Mouse (Mus musculus) midbrain, embryonic 15.5 days (tissue): Measurements from ENCODE around the gene Fxyd1. TPM values are rescaled to one million over a fixed set of nuclear protein-coding genes. Genes with fewer than 3 reads are reported as not detected.

ENCODE experiments used
- ATAC-seq: fragments of 200-750 bp; cut with Nextera tagmentation; replicated peaks from 2 replicates; pipeline ENCODE4 v1.8.0; 2017; ENCODE audit warnings: moderate TSS enrichment
- H3K27ac ChIP-seq: fragments of 300-500 bp; sonication (generic); 2 replicates; pipeline ENCODE4 v1.5.1; 2015; ENCODE audit warnings: mild to moderate bottlenecking, inconsistent platforms
- H3K27me3 ChIP-seq: fragments of 300-500 bp; sonication (generic); replicated peaks from 2 replicates; pipeline ENCODE4 v1.6.1; 2015; ENCODE audit warnings: inconsistent platforms
- H3K36me3 ChIP-seq: fragments of 300-500 bp; sonication (generic); replicated peaks from 2 replicates; pipeline ENCODE4 v1.6.1; 2015; ENCODE audit warnings: inconsistent platforms
- H3K4me1 ChIP-seq: fragments of 300-500 bp; sonication (generic); 2 replicates; pipeline ENCODE4 v1.6.1; 2015; ENCODE audit warnings: inconsistent platforms
- H3K4me2 ChIP-seq: fragments of 300-500 bp; sonication (generic); 2 replicates; pipeline ENCODE4 v1.6.1; 2015; ENCODE audit warnings: inconsistent platforms, mild to moderate bottlenecking, moderate library complexity
- H3K4me3 ChIP-seq: fragments of 300-500 bp; sonication (generic); 2 replicates; pipeline ENCODE4 v1.5.1; 2015; ENCODE audit warnings: mild to moderate bottlenecking, inconsistent platforms
- H3K9ac ChIP-seq: fragments of 300-500 bp; sonication (generic); 2 replicates; pipeline ENCODE4 v1.6.1; 2015; ENCODE audit warnings: mild to moderate bottlenecking, inconsistent platforms
- H3K9me3 ChIP-seq: fragments of 300-500 bp; sonication (generic); 2 replicates; pipeline ENCODE4 v1.6.1; 2016; ENCODE audit warnings: inconsistent platforms
- WGBS: fragments of 180-500 bp; shearing (Covaris S2); methylation state at CpG from one replicate; pipeline ENCODE4 v1.1.7; 2015; ENCODE audit warnings: mixed read lengths; 5-methylcytosine and 5-hydroxymethylcytosine counted together
- polyA plus RNA-seq: library from polyadenylated mRNA; unstranded; fragments of >200 nt; fragmentation: Nextera tagmentation; extraction: Ambion mirVana; gene quantifications from 2 replicates; pipeline ENCODE4 v1.2.1, GENCODE M21; 2015

The Fxyd1 gene
- polyA plus RNA-seq, 1 experiment from 2014 or later: 13.2 TPM

- 16% methylated on average over 5 of the region's 5 CpGs for WGBS
- H3K27me3 ChIP-seq: peaks cover 46% of the 10 kb centered on the region
- peak; percentile 13 for ATAC-seq
- no peaks in the 10 kb centered on the region for H3K9me3 ChIP-seq
- peak overlapping the region; percentile 74 for H3K27ac ChIP-seq
- peak overlapping the region; percentile 51 for H3K9ac ChIP-seq
- H3K4me2 ChIP-seq: peak overlapping the region; percentile 66
- no peaks in the 10 kb centered on the region for H3K36me3 ChIP-seq
- H3K4me3 ChIP-seq: peak overlapping the region; percentile 48
- peaks cover 41% of the 10 kb centered on the region for H3K4me1 ChIP-seq
Observed at GRCm38 (mm10) chr7:31049135-31049845, 7.7 kb downstream of the Fxyd1 start.

GRCm38 (mm10) chr7:31042431-31042910 is 14.5 kb downstream of the Fxyd1 start, which contains the start of gene Fxyd5:
Gene Fxyd5 (minus strand): TSS chr7:31042481.
- ATAC-seq: no peak
- Histone ChIP-seq H3K27me3 (peaks cover 45% of the 10 kb centered on the region), H3K4me3 (no peak within 1 kb of the TSS; the same call in 1 of the 2 replicates), H3K36me3 (no peaks in the 10 kb centered on the region), H3K4me2 (peak within 1 kb of the TSS; percentile 32; the same call in 1 of the 2 replicates), H3K9ac (no peak within 1 kb of the TSS), H3K9me3 (no peaks in the 10 kb centered on the region), H3K4me1 (peaks cover 3% of the 10 kb centered on the region; the same call in 1 of the 2 replicates), H3K27ac (no peak within 1 kb of the TSS)
- WGBS: 37% methylated on average over 10 of the region's 10 CpGs

GRCm38 (mm10) chr7:31041662-31042315 is 15.2 kb downstream of the Fxyd1 start:
- H3K27me3 ChIP-seq: peaks cover 45% of the 10 kb centered on the region
- H3K9ac ChIP-seq: no peak overlapping the region
- H3K9me3 ChIP-seq: no peaks in the 10 kb centered on the region
- WGBS: 5% methylated on average over 28 of the region's 28 CpGs
- no peak for ATAC-seq
- no peak overlapping the region; the same call in 1 of the 2 replicates for H3K4me3 ChIP-seq
- H3K36me3 ChIP-seq: no peaks in the 10 kb centered on the region
- H3K4me1 ChIP-seq: peaks cover 3% of the 10 kb centered on the region; the same call in 1 of the 2 replicates
- H3K27ac ChIP-seq: no peak overlapping the region
- H3K4me2 ChIP-seq: peak overlapping the region; percentile 32; the same call in 1 of the 2 replicates

GRCm38 (mm10) chr7:31041023-31041407 is 16.0 kb downstream of the Fxyd1 start:
- Histone ChIP-seq H3K27ac (no peak overlapping the region), H3K4me2 (no peak overlapping the region), H3K4me3 (no peak overlapping the region), H3K9me3 (no peaks in the 10 kb centered on the region), H3K27me3 (peaks cover 45% of the 10 kb centered on the region), H3K9ac (no peak overlapping the region), H3K36me3 (no peaks in the 10 kb centered on the region), H3K4me1 (peaks cover 3% of the 10 kb centered on the region; the same call in 1 of the 2 replicates)
- no peak for ATAC-seq
- WGBS: 40% methylated on average over 8 of the region's 8 CpGs

- ATAC-seq: no peak
- H3K27me3 ChIP-seq: peaks cover 42% of the 10 kb centered on the region
- H3K9ac ChIP-seq: no peak overlapping the region
- no peaks in the 10 kb centered on the region for H3K9me3 ChIP-seq
- no peak overlapping the region for H3K4me3 ChIP-seq
- H3K36me3 ChIP-seq: no peaks in the 10 kb centered on the region
- peaks cover 3% of the 10 kb centered on the region; the same call in 1 of the 2 replicates for H3K4me1 ChIP-seq
- no peak overlapping the region for H3K27ac ChIP-seq
- 78% methylated on average over 12 of the region's 12 CpGs for WGBS
- H3K4me2 ChIP-seq: no peak overlapping the region
Observed at GRCm38 (mm10) chr7:31040281-31041022, 16.5 kb downstream of the Fxyd1 start.

- Histone ChIP-seq H3K36me3 (no peaks in the 10 kb centered on the region), H3K27me3 (peaks cover 30% of the 10 kb centered on the region), H3K9me3 (no peaks in the 10 kb centered on the region), H3K4me3 (no peak overlapping the region), H3K4me2 (no peak overlapping the region), H3K9ac (no peak overlapping the region), H3K27ac (no peak overlapping the region), H3K4me1 (peaks cover 3% of the 10 kb centered on the region; the same call in 1 of the 2 replicates)
- WGBS: 83% methylated on average over 4 of the region's 4 CpGs
- ATAC-seq: no peak
Observed at GRCm38 (mm10) chr7:31039011-31039410, 18.0 kb downstream of the Fxyd1 start.

- 76% methylated on average over 2 of the region's 2 CpGs for WGBS
- Histone ChIP-seq H3K27me3 (peaks cover 19% of the 10 kb centered on the region), H3K4me2 (no peak overlapping the region), H3K4me3 (no peak overlapping the region), H3K36me3 (no peaks in the 10 kb centered on the region), H3K9me3 (no peaks in the 10 kb centered on the region), H3K4me1 (peaks cover 3% of the 10 kb centered on the region; the same call in 1 of the 2 replicates), H3K9ac (no peak overlapping the region), H3K27ac (no peak overlapping the region)
- ATAC-seq: no peak
Observed at GRCm38 (mm10) chr7:31037675-31038074, 19.3 kb downstream of the Fxyd1 start.

GRCm38 (mm10) chr7:31036917-31037316 is 20.1 kb downstream of the Fxyd1 start:
- WGBS: 85% methylated on average over 7 of the region's 7 CpGs
- Histone ChIP-seq H3K27ac (no peak overlapping the region), H3K9ac (no peak overlapping the region), H3K27me3 (peaks cover 13% of the 10 kb centered on the region), H3K4me1 (no peaks in the 10 kb centered on the region), H3K9me3 (no peaks in the 10 kb centered on the region), H3K4me3 (no peak overlapping the region), H3K4me2 (no peak overlapping the region), H3K36me3 (no peaks in the 10 kb centered on the region)
- no peak for ATAC-seq

GRCm38 (mm10) chr7:31035291-31035690 is 21.7 kb downstream of the Fxyd1 start:
- WGBS: 85% methylated on average over 11 of the region's 11 CpGs
- ATAC-seq: no peak

GRCm38 (mm10) chr7:31034789-31035188 is 22.2 kb downstream of the Fxyd1 start:
- ATAC-seq: no peak
- Histone ChIP-seq H3K27ac (no peak overlapping the region), H3K4me3 (no peak overlapping the region), H3K27me3 (no peaks in the 10 kb centered on the region), H3K36me3 (no peaks in the 10 kb centered on the region), H3K9ac (no peak overlapping the region), H3K4me2 (no peak overlapping the region), H3K4me1 (no peaks in the 10 kb centered on the region), H3K9me3 (no peaks in the 10 kb centered on the region)
- 57% methylated on average over 11 of the region's 11 CpGs for WGBS

More at GRCm38 (mm10) chr7:31035291-31035690, 21.7 kb downstream of the Fxyd1 start:
- Histone ChIP-seq H3K4me3 (no peak overlapping the region), H3K27ac (no peak overlapping the region), H3K9me3 (no peaks in the 10 kb centered on the region), H3K4me1 (no peaks in the 10 kb centered on the region), H3K27me3 (no peaks in the 10 kb centered on the region), H3K36me3 (no peaks in the 10 kb centered on the region), H3K4me2 (no peak overlapping the region), H3K9ac (no peak overlapping the region)

GRCm38 (mm10) chr7:31033409-31034165 is 23.4 kb downstream of the Fxyd1 start:
- Histone ChIP-seq H3K4me1 (no peaks in the 10 kb centered on the region), H3K27me3 (no peaks in the 10 kb centered on the region), H3K9me3 (no peaks in the 10 kb centered on the region), H3K4me2 (no peak overlapping the region), H3K36me3 (no peaks in the 10 kb centered on the region), H3K27ac (no peak overlapping the region), H3K9ac (no peak overlapping the region), H3K4me3 (no peak overlapping the region)
- no peak for ATAC-seq
- WGBS: 73% methylated on average over 9 of the region's 9 CpGs
